In the genomic region with DNA sequence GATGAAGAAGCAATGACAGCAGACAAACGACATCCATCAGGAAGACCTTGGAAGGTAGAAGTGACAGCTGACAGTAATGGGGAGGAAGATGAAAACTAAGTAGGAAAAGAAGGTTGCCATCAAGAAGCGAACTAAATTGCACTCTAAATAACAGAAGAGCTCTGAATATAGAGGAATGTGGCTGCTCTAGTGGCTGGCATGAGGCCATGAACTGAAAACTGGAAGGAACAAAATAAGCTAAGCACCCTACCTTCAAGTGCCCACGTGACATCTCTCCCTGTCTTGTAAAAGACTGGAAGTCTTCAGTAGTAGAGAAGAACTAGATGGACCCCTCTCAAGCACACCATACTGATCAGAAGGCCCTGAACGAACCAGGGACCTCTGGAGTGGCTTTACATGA, we compare ENCODE assay signal across 24 mouse cellular contexts.
DNase-seq lines count a peak whose midpoint lies in the region; ATAC-seq and TF ChIP-seq lines count a peak whose summit lies in the region.
"Had no signal": no experiment of that assay in that cellular context is flagged by ENCODE, and none has a peak within 500 bp of the region (broad histone marks: within the 10 kb centered on the region; RNA-seq: fewer than 3 reads in every experiment).

No protein-coding gene starts in this region.

- peak; percentile 19; the same call in 1 of the 2 replicates for ATAC-seq in lung, postnatal 0 days
- no peak for ATAC-seq in hindbrain, embryonic 16.5 days
- ATAC-seq: forebrain, embryonic 14.5 days had no signal

- no peaks in the 10 kb centered on the region for H3K9me3 ChIP-seq in lung, postnatal 0 days (ENCODE audit: low read length)
- no peaks in the 10 kb centered on the region for H3K9me3 ChIP-seq in hindbrain, embryonic 16.5 days (ENCODE audit: control insufficient read depth, low read length)
- H3K9me3 ChIP-seq: embryonic facial prominence, embryonic 13.5 days; embryonic facial prominence, embryonic 15.5 days; forebrain, embryonic 10.5 days; forebrain, embryonic 12.5 days had no signal

- no peak for TF ChIP-seq POLR2A in lung, adult 2 months (IDR thresholded peaks at IDR 0.05; ENCODE audit: borderline replicate concordance, extremely low read depth, low read depth, low read length)
- no peak for TF ChIP-seq POLR2A in kidney, adult 2 months (IDR thresholded peaks at IDR 0.05; ENCODE audit: low read depth, low read length)

- no peaks in the 10 kb centered on the region for H3K4me1 ChIP-seq in lung, adult 2 months (ENCODE audit: control insufficient read depth, insufficient read depth, low read length)
- H3K4me1 ChIP-seq in lung, postnatal 0 days (ENCODE audit: insufficient read depth, low read depth, low read length): no peaks in the 10 kb centered on the region
- no peaks in the 10 kb centered on the region for H3K4me1 ChIP-seq in hindbrain, embryonic 16.5 days (ENCODE audit: control insufficient read depth, insufficient read depth, low read depth, low read length)
- H3K4me1 ChIP-seq in kidney, adult 2 months (ENCODE audit: control insufficient read depth, insufficient read depth, low read length): no peaks in the 10 kb centered on the region
- H3K4me1 ChIP-seq: embryonic facial prominence, embryonic 13.5 days; embryonic facial prominence, embryonic 15.5 days; forebrain, embryonic 10.5 days; forebrain, embryonic 12.5 days had no signal

- TF ChIP-seq EP300 in lung, postnatal 0 days (IDR thresholded peaks at IDR 0.05): no peak

- H3K4me3 ChIP-seq in lung, adult 2 months (replicated peaks; ENCODE audit: extremely low read depth, low read depth, low read length): no peak overlapping the region
- no peak overlapping the region for H3K4me3 ChIP-seq in lung, postnatal 0 days (ENCODE audit: low read depth, low read length)
- H3K4me3 ChIP-seq in hindbrain, embryonic 16.5 days (ENCODE audit: low read length): no peak overlapping the region
- H3K4me3 ChIP-seq in kidney, adult 2 months (ENCODE audit: insufficient read depth, low read depth, low read length): no peak overlapping the region
- H3K4me3 ChIP-seq: embryonic facial prominence, embryonic 13.5 days; embryonic facial prominence, embryonic 15.5 days; erythroblast, embryonic 14.5 days; forebrain, embryonic 10.5 days; forebrain, embryonic 12.5 days had no signal

- no peak overlapping the region for H3K9ac ChIP-seq in lung, postnatal 0 days (replicated peaks; ENCODE audit: low read depth)
- no peak overlapping the region for H3K9ac ChIP-seq in hindbrain, embryonic 16.5 days (ENCODE audit: low read depth, low read length)
- H3K9ac ChIP-seq: embryonic facial prominence, embryonic 13.5 days; embryonic facial prominence, embryonic 15.5 days; forebrain, embryonic 12.5 days had no signal

- no peaks in the 10 kb centered on the region for H3K27me3 ChIP-seq in lung, postnatal 0 days (replicated peaks; ENCODE audit: insufficient read depth, low read length)
- H3K27me3 ChIP-seq in hindbrain, embryonic 16.5 days (replicated peaks; ENCODE audit: control insufficient read depth, insufficient read depth, low read length): no peaks in the 10 kb centered on the region
- no peaks in the 10 kb centered on the region for H3K27me3 ChIP-seq in kidney, adult 2 months (replicated peaks; ENCODE audit: control insufficient read depth, insufficient read depth, low read length)
- H3K27me3 ChIP-seq: embryonic facial prominence, embryonic 13.5 days; embryonic facial prominence, embryonic 15.5 days; forebrain, embryonic 12.5 days had no signal

- no peak overlapping the region for H3K27ac ChIP-seq in lung, postnatal 0 days (ENCODE audit: low read length)
- H3K27ac ChIP-seq in hindbrain, embryonic 16.5 days (ENCODE audit: low read depth, low read length): no peak overlapping the region
- H3K27ac ChIP-seq in kidney, adult 2 months (ENCODE audit: insufficient read depth, low read depth, low read length): no peak overlapping the region
- H3K27ac ChIP-seq: embryonic facial prominence, embryonic 13.5 days; embryonic facial prominence, embryonic 15.5 days; forebrain, embryonic 10.5 days; forebrain, embryonic 12.5 days had no signal

- 53% methylated on average over 4 of the region's 4 CpGs for WGBS in lung, adult 2 months
- 42% methylated on average over 4 of the region's 4 CpGs for WGBS in lung, postnatal 0 days
- WGBS in hindbrain, embryonic 16.5 days: 71% methylated on average over 4 of the region's 4 CpGs
- 69% methylated on average over 4 of the region's 4 CpGs for WGBS in kidney, adult 2 months

- TF ChIP-seq CTCF in lung, adult 2 months (IDR thresholded peaks at IDR 0.05; ENCODE audit: insufficient read depth, low read length): no peak
- TF ChIP-seq CTCF in lung, postnatal 0 days (IDR thresholded peaks at IDR 0.05): no peak
- TF ChIP-seq CTCF in kidney, adult 2 months (conservative IDR thresholded peaks at IDR 0.05; ENCODE audit: insufficient read depth, insufficient read length, low read depth, low read length): no peak

- H3K4me2 ChIP-seq in lung, postnatal 0 days (replicated peaks; ENCODE audit: low read depth, low read length): no peak overlapping the region
- no peak overlapping the region for H3K4me2 ChIP-seq in hindbrain, embryonic 16.5 days (ENCODE audit: low read length)
- H3K4me2 ChIP-seq: embryonic facial prominence, embryonic 13.5 days; embryonic facial prominence, embryonic 15.5 days; forebrain, embryonic 12.5 days had no signal

- H3K36me3 ChIP-seq in lung, postnatal 0 days (ENCODE audit: insufficient read depth, low read length): no peaks in the 10 kb centered on the region
- H3K36me3 ChIP-seq in hindbrain, embryonic 16.5 days (ENCODE audit: control insufficient read depth, insufficient read depth, low read length): no peaks in the 10 kb centered on the region
- no peaks in the 10 kb centered on the region for H3K36me3 ChIP-seq in kidney, adult 2 months (ENCODE audit: control insufficient read depth, insufficient read depth, low read length)
- H3K36me3 ChIP-seq: embryonic facial prominence, embryonic 13.5 days; embryonic facial prominence, embryonic 15.5 days; forebrain, embryonic 10.5 days; forebrain, embryonic 12.5 days had no signal

- DNase-seq in lung, adult 18-20 months: peak; percentile 13 to 14
- DNase-seq in lung, adult 2 months: no peak
- peak; percentile 49 for DNase-seq in lung, postnatal 0 days (ENCODE audit: low spot score)
- DNase-seq in lung, postnatal 14 days: peak; percentile 21
- DNase-seq in lung, postnatal 36 days: peak; percentile 53
- DNase-seq in thymus, postnatal 4 days: no peak
- no peak for DNase-seq in kidney, adult 2 months
- DNase-seq: adrenal gland, adult 2 months; adrenal gland, postnatal 10 days; adrenal gland, postnatal 25 days; cerebellum, adult 11 months; cerebellum, adult 18-20 months; cerebellum, adult 8-10 months; cerebellum, adult 9-11 months; cerebellum, postnatal 14 days; cerebellum, postnatal 36 days; embryo, embryonic 11 days had no signal

Comparison
In these comparisons a context has a peak if more than half of its experiments do, and no peak if none do; other contexts are left out.
1. DNase-seq: peak in lung, adult 18-20 months (2 of 2), lung, postnatal 0 days (single experiment), lung, postnatal 14 days (single experiment) and lung, postnatal 36 days (single experiment); none in lung, adult 2 months (single experiment), thymus, postnatal 4 days (single experiment) and kidney, adult 2 months (single experiment).